Mouse (Mus musculus): ENCODE results near the gene Atp5s. TPM values are rescaled to one million over a fixed set of nuclear protein-coding genes. Genes with fewer than 3 reads are reported as not detected.

Atp5s gene
- total and polyA plus RNA-seq, 2 experiments from 2014 or later: 19.8 to 39.1 TPM

DNA sequence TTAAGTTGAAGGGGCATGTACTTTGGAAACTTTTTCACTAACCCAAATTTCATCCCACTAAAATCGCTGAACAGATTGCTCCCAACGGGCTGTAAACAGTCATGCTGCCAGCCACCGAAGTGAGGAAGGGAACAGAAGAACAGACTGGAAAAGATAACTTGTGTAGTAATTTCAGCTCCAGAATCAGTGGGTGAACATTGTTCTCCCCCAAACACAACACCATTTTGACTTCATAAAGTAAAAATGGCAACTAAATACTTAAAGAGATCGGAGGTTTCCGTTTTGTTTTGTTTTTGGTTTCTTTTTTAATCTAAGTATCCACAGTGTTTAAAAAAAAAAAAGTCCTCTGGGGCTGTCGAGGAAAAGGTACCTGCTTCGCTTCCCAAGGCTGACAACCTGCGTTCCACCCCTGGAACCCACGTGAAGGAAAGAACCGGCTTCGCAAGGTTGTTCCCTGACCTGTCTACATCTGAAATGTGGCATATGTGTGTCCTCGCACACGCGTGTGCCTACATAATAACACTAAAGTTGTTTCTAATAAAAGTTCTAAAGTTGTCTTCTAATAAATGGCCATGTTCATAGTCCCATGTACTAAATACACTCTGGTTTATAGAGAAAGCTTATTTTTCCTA is 41.8 kb upstream of the Atp5s start:
- Histone ChIP-seq H3K9ac (replicated peaks; ENCODE audit: low read length, poor library complexity, severe bottlenecking) (no peak overlapping the region), H3K36me3 (ENCODE audit: insufficient read depth, low read length) (no peaks in the 10 kb centered on the region), H3K4me2 (ENCODE audit: low read depth, low read length, poor library complexity, severe bottlenecking) (peak overlapping the region; percentile 78), H3K9me3 (ENCODE audit: low read length) (no peaks in the 10 kb centered on the region), H3K27ac (ENCODE audit: low read depth, low read length) (no peak overlapping the region), H3K4me1 (ENCODE audit: insufficient read depth, low read length) (no peaks in the 10 kb centered on the region; the same call in 1 of the 2 replicates), H3K4me3 (ENCODE audit: low read depth, low read length) (peak overlapping the region; percentile 97; the same call in 1 of the 2 replicates), H3K27me3 (ENCODE audit: insufficient read depth, low read length) (no peaks in the 10 kb centered on the region)
- WGBS: 55% methylated on average over 14 of the region's 14 CpGs
- TF ChIP-seq CTCF (IDR thresholded peaks at IDR 0.05): no peak
- DNase-seq (ENCODE audit: low spot score): no peak
- no peak for ATAC-seq (ENCODE audit: low FRiP score)

DNA sequence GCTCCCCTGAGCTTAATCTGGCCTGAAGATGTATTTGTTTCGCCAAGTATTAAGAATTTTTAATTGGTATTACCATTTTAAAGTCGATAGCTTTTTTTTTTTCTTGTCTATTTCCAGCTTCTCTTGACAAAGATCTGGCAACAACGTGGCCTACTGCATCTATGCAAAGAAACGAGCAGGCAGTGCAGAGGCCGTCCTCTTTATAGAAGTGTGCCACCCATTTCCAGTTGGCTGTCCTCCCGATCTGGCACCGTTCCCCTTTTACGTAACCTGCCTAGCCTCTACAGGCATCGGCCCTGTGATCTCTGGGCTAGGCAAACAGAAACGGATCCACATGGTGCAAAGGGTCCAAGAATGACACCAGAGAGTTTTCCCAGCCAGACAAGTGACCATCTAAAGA is 41.2 kb upstream of the Atp5s start:
- DNase-seq (ENCODE audit: low spot score) (peak; percentile 84), ATAC-seq (ENCODE audit: low FRiP score) (no peak)
- Histone ChIP-seq H3K36me3 (ENCODE audit: insufficient read depth, low read length) (no peaks in the 10 kb centered on the region), H3K27ac (ENCODE audit: low read depth, low read length) (no peak overlapping the region), H3K4me3 (ENCODE audit: low read depth, low read length) (no peak overlapping the region), H3K4me2 (ENCODE audit: low read depth, low read length, poor library complexity, severe bottlenecking) (no peak overlapping the region), H3K4me1 (ENCODE audit: insufficient read depth, low read length) (no peaks in the 10 kb centered on the region; the same call in 1 of the 2 replicates), H3K27me3 (ENCODE audit: insufficient read depth, low read length) (no peaks in the 10 kb centered on the region), H3K9ac (replicated peaks; ENCODE audit: low read length, poor library complexity, severe bottlenecking) (no peak overlapping the region), H3K9me3 (ENCODE audit: low read length) (no peaks in the 10 kb centered on the region)
- WGBS: 40% methylated on average over 10 of the region's 10 CpGs
- no peak for TF ChIP-seq CTCF (IDR thresholded peaks at IDR 0.05)

DNA sequence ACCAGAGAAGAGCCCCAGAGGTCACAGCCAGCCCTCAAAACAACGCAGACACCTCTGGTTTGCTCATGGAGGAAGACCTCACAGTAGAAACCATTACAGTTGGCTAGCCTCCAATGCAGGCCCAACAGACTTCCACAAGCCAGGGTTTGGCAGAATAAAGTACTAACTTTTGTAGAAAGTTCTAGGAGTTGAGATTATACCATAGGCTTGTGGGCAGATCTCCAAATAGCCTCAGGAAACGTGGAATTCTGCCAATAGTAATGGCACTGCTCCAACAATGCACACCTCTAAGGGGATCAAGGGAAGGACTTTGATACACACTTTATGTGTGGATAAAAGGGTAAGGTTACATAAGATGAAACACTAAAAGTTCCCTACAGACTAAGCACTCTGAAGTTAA is 36.4 kb upstream of the Atp5s start:
- Histone ChIP-seq H3K9ac (replicated peaks; ENCODE audit: low read length, poor library complexity, severe bottlenecking) (no peak overlapping the region), H3K27ac (ENCODE audit: low read depth, low read length) (no peak overlapping the region), H3K4me3 (ENCODE audit: low read depth, low read length) (no peak overlapping the region), H3K4me1 (ENCODE audit: insufficient read depth, low read length) (no peaks in the 10 kb centered on the region), H3K4me2 (ENCODE audit: low read depth, low read length, poor library complexity, severe bottlenecking) (no peak overlapping the region), H3K36me3 (ENCODE audit: insufficient read depth, low read length) (peaks cover under 1% of the 10 kb centered on the region; the same call in 1 of the 2 replicates), H3K9me3 (ENCODE audit: low read length) (no peaks in the 10 kb centered on the region), H3K27me3 (ENCODE audit: insufficient read depth, low read length) (no peaks in the 10 kb centered on the region)
- TF ChIP-seq CTCF (IDR thresholded peaks at IDR 0.05): no peak
- ATAC-seq (ENCODE audit: low FRiP score) (no peak), DNase-seq (ENCODE audit: low spot score) (peak; percentile 15)
- WGBS: 61% methylated on average over 2 of the region's 2 CpGs

DNA sequence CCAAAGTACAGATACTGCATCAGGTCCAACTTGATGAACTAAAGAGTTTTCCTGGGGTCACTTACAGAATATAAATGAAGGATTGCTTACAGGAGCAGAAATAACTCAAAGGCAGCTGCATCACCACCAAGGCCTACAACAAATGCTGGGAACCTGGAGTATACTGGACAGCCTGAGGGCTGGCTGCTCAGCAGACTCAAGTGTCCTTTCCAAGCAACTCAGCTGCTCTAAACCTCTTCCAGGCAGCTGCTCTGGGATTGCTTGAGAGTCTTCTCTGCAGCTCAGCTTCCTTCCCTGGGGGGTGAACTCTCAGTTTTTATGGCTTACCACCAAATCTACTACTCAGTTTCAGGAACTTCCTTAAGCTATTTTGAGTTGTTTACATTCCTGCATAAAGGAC is 35.7 kb upstream of the Atp5s start:
- no peak for DNase-seq (ENCODE audit: low spot score)
- no peaks in the 10 kb centered on the region for H3K4me1 ChIP-seq (ENCODE audit: insufficient read depth, low read length)
- no peak overlapping the region for H3K9ac ChIP-seq (replicated peaks; ENCODE audit: low read length, poor library complexity, severe bottlenecking)
- ATAC-seq (ENCODE audit: low FRiP score): no peak
- no peak overlapping the region for H3K4me3 ChIP-seq (ENCODE audit: low read depth, low read length)
- H3K27me3 ChIP-seq (ENCODE audit: insufficient read depth, low read length): no peaks in the 10 kb centered on the region
- H3K4me2 ChIP-seq (ENCODE audit: low read depth, low read length, poor library complexity, severe bottlenecking): no peak overlapping the region
- peaks cover 4% of the 10 kb centered on the region; the same call in 1 of the 2 replicates for H3K36me3 ChIP-seq (ENCODE audit: insufficient read depth, low read length)
- no peak for TF ChIP-seq CTCF (IDR thresholded peaks at IDR 0.05)
- H3K9me3 ChIP-seq (ENCODE audit: low read length): no peaks in the 10 kb centered on the region
- H3K27ac ChIP-seq (ENCODE audit: low read depth, low read length): no peak overlapping the region

DNA sequence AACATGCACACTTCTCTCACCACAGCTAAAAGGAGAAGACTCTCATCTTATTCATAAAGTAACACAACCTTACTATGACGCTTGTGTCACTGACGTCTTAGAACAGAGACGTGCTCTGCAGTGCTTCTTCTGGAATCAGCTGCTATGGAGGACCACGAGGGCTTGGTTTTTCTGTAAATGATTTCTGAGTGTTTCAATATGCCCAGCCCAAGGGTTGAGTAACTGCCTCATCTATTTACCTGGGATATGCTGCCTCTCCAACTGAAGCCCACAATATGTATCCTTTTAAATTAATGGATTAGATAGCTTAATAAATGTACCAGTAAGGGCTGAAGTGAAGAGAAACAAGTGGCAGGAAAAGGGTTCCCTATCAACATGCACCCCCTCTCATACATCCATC is 34.0 kb upstream of the Atp5s start:
- Histone ChIP-seq H3K27ac (ENCODE audit: low read depth, low read length) (no peak overlapping the region), H3K27me3 (ENCODE audit: insufficient read depth, low read length) (no peaks in the 10 kb centered on the region), H3K4me3 (ENCODE audit: low read depth, low read length) (no peak overlapping the region), H3K9ac (replicated peaks; ENCODE audit: low read length, poor library complexity, severe bottlenecking) (no peak overlapping the region), H3K9me3 (ENCODE audit: low read length) (no peaks in the 10 kb centered on the region), H3K36me3 (ENCODE audit: insufficient read depth, low read length) (peaks cover 4% of the 10 kb centered on the region; the same call in 1 of the 2 replicates), H3K4me2 (ENCODE audit: low read depth, low read length, poor library complexity, severe bottlenecking) (no peak overlapping the region), H3K4me1 (ENCODE audit: insufficient read depth, low read length) (no peaks in the 10 kb centered on the region)
- ATAC-seq (ENCODE audit: low FRiP score) (no peak), DNase-seq (ENCODE audit: low spot score) (no peak)
- WGBS: 94% methylated on average over 4 of the region's 4 CpGs
- no peak for TF ChIP-seq CTCF (IDR thresholded peaks at IDR 0.05)

DNA sequence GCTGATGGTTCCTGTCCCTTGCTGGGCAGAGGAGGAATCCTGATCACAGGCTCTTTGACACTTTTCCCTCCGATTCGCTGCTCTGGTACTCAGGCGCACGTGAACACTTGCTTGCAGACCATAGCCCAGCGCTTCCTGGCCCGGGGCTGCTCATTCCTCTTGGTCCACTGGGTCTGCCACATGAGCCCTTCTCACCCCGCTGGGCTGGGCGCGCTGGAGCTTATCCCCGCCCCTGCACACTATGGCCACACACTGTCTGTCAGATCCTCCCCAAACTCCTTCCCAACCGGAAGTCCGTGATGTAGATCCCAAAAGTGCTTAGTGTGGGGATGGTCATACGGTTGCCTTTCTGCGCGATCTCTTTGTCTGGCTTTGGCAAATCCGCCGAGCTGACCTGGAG is 31.3 kb upstream of the Atp5s start:
- H3K9ac ChIP-seq (replicated peaks; ENCODE audit: low read length, poor library complexity, severe bottlenecking): no peak overlapping the region
- H3K36me3 ChIP-seq (ENCODE audit: insufficient read depth, low read length): peaks cover 7% of the 10 kb centered on the region; the same call in 1 of the 2 replicates
- H3K4me2 ChIP-seq (ENCODE audit: low read depth, low read length, poor library complexity, severe bottlenecking): no peak overlapping the region
- H3K27me3 ChIP-seq (ENCODE audit: insufficient read depth, low read length): no peaks in the 10 kb centered on the region
- WGBS: 84% methylated on average over 17 of the region's 17 CpGs
- DNase-seq (ENCODE audit: low spot score) (no peak), ATAC-seq (ENCODE audit: low FRiP score) (no peak)
- no peak for TF ChIP-seq CTCF (IDR thresholded peaks at IDR 0.05)
- no peaks in the 10 kb centered on the region for H3K4me1 ChIP-seq (ENCODE audit: insufficient read depth, low read length)
- no peak overlapping the region for H3K4me3 ChIP-seq (ENCODE audit: low read depth, low read length)
- no peak overlapping the region for H3K27ac ChIP-seq (ENCODE audit: low read depth, low read length)
- no peaks in the 10 kb centered on the region for H3K9me3 ChIP-seq (ENCODE audit: low read length)

Measured in midbrain, postnatal 0 days (tissue).